Mouse (Mus musculus) liver, adult 2 months (tissue): Measurements from ENCODE around the gene Soat1.

ENCODE experiments used
- CTCF ChIP-seq: fragments of 200-500 bp; IDR thresholded peaks from 2 replicates; pipeline ENCODE4 v1.5.1; 2011; ENCODE audit warnings: low read depth, low read length, control low read depth
- POLR2A ChIP-seq: fragments of 200-500 bp; IDR thresholded peaks from 2 replicates; pipeline ENCODE4 v1.6.1; 2011; ENCODE audit warnings: low read length, control low read depth; ENCODE audit not compliant: insufficient read depth; ENCODE audit errors: extremely low read depth

- TF ChIP-seq POLR2A (no peak), CTCF (no peak)
Observed at GRCm38 (mm10) chr1:156474854-156475253, 723 bp upstream of the Soat1 start.
